Mouse (Mus musculus) hindbrain, postnatal 0 days (tissue): ENCODE measurements at regions not wholly inside any gene's neighbourhood (a gene's known extent, or its start where the extent isn't known, plus 50 kb on each side); places are given as distances from the start of the nearest gene placed in this dataset.

Experiments
- ATAC-seq: fragments of 200-750 bp; cut with Nextera tagmentation; 2 replicates; pipeline ENCODE4 v1.8.0; 2017; ENCODE audit warnings: mild to moderate bottlenecking, moderate TSS enrichment, moderate library complexity
- DNase-seq: peaks from one replicate; pipeline ENCODE4 v3.0.0-alpha.2; 2015; ENCODE audit warnings: low spot score
- H3K27ac ChIP-seq: fragments of 300-500 bp; sonication (generic); 2 replicates; pipeline ENCODE4 v1.5.1; 2014; ENCODE audit warnings: mild to moderate bottlenecking
- H3K27me3 ChIP-seq: fragments of 300-500 bp; sonication (generic); 2 replicates; pipeline ENCODE4 v1.6.1; 2014; ENCODE audit warnings: low read length, mixed read lengths; ENCODE audit not compliant: insufficient read depth
- H3K36me3 ChIP-seq: fragments of 300-500 bp; sonication (generic); 2 replicates; pipeline ENCODE4 v1.6.1; 2014; ENCODE audit warnings: low read length, mixed read lengths; ENCODE audit not compliant: insufficient read depth
- H3K4me1 ChIP-seq: fragments of 300-500 bp; sonication (generic); 2 replicates; pipeline ENCODE4 v1.6.1; 2014; ENCODE audit warnings: antibody characterized with exemption, low read length, mixed read lengths; ENCODE audit not compliant: insufficient read depth
- H3K4me2 ChIP-seq: fragments of 300-500 bp; sonication (generic); 2 replicates; pipeline ENCODE4 v1.6.1; 2014; ENCODE audit warnings: low read depth, mild to moderate bottlenecking, low read length, moderate library complexity, mixed read lengths
- H3K4me3 ChIP-seq: fragments of 300-500 bp; sonication (generic); 2 replicates; pipeline ENCODE4 v1.5.1; 2014; ENCODE audit warnings: low read length
- H3K9ac ChIP-seq: fragments of 300-500 bp; sonication (generic); replicated peaks from 2 replicates; pipeline ENCODE4 v1.6.1; 2014; ENCODE audit warnings: mild to moderate bottlenecking, low read length, moderate library complexity, mixed read lengths
- H3K9me3 ChIP-seq: fragments of 300-500 bp; sonication (generic); 2 replicates; pipeline ENCODE4 v1.6.1; 2016; ENCODE audit warnings: low read length, mixed read lengths
- CTCF ChIP-seq: IDR thresholded peaks from 2 replicates; pipeline ENCODE4 v1.5.1; 2016; ENCODE audit warnings: antibody characterized with exemption, control low read depth, low read depth
- WGBS: fragments of 180-500 bp; shearing (Covaris S2); extraction: QIAGEN DNeasy Blood & Tissue Kit; methylation state at CpG from one replicate; pipeline ENCODE4 v1.1.7; 2014; 5-methylcytosine and 5-hydroxymethylcytosine counted together

DNA sequence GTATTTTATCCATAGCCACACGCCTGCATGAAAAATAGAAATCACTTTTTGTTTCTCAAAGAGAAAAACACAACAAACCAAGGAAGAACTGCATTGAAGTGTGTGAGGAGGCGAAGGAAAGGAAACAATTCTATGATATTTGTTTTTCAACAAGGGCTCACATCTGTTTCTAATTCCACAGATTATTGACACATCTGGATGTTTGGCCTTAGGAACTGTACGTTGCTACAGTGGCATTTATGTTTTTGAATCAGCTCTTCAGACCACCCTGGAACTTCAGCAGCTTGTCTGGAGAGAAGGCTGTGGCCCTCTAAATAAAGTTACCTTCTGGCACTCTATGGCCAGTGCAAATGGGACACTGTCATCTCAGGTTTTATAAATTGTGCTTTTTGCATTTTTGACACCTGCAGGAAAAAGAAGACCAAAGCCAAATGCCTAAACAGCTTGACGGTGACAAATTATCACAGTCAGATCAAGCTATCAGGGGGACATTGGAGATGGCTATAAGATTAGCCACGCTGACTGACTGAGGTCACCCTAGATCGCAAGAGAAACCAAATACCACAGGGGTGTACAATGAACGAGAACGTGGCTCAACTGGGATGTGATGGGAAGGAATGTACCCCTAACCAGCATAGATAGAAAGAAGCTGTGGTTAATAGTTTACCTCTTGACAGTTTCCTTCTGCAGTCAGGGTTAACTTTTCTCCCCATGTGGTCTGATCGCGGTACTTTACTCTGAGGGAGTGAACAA lies 182.0 kb downstream of the Klf5 start:
- TF ChIP-seq CTCF: no peak
- no peaks in the 10 kb centered on the region for H3K36me3 ChIP-seq
- no peak for DNase-seq
- no peak overlapping the region for H3K27ac ChIP-seq
- no peak for ATAC-seq
- H3K27me3 ChIP-seq: no peaks in the 10 kb centered on the region
- no peak overlapping the region for H3K4me3 ChIP-seq
- no peak overlapping the region for H3K4me2 ChIP-seq
- no peaks in the 10 kb centered on the region for H3K9me3 ChIP-seq
- no peaks in the 10 kb centered on the region for H3K4me1 ChIP-seq
- 50% methylated on average over 10 of the region's 10 CpGs for WGBS
- no peak overlapping the region for H3K9ac ChIP-seq

DNA sequence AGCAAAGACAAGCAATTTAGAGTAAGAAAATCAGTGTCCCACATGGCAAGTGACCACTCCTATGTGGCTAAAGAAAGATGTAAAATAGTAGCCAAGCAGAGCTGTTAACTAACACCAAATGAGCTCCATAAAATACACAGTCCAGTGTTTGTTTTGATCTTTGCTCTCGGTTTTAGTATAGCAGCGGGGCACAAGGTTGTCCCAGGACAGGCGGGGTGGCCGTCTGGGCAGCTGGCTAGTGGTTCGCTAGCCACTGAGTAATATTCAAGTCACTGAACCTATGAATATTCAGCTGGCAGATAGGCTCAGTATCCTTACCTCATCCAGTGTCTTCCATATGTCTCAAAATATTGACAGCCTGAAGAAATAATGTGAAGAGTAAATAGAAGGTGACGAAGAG lies 189.5 kb downstream of the Klf5 start:
- no peak for DNase-seq
- Histone ChIP-seq H3K4me1 (no peaks in the 10 kb centered on the region), H3K4me2 (no peak overlapping the region), H3K9me3 (no peaks in the 10 kb centered on the region), H3K27me3 (no peaks in the 10 kb centered on the region), H3K4me3 (no peak overlapping the region), H3K27ac (no peak overlapping the region), H3K9ac (no peak overlapping the region), H3K36me3 (no peaks in the 10 kb centered on the region)
- no peak for ATAC-seq
- WGBS: 71% methylated on average over 6 of the region's 6 CpGs
- TF ChIP-seq CTCF: no peak

DNA sequence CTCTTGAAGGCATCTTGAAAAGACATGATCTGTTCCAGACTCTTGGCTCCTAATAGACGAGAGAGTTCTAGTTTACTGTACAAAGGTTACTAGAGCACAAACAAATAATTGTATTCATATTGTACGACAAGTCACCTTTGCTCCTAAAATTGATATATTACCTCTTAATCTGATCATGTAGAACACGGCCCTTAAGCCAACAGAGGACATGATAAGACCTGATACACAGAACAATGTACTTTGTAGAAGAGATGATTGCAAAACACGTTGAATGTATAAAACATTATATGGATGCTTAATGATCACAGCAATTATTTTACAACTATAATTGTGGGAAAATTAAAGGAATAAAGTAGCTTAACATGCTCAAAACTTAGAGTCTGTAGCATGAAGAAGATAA lies 194.7 kb downstream of the Klf5 start:
- Histone ChIP-seq H3K9ac (no peak overlapping the region), H3K27ac (no peak overlapping the region), H3K4me1 (no peaks in the 10 kb centered on the region), H3K4me2 (no peak overlapping the region), H3K4me3 (no peak overlapping the region), H3K27me3 (no peaks in the 10 kb centered on the region), H3K9me3 (no peaks in the 10 kb centered on the region), H3K36me3 (no peaks in the 10 kb centered on the region)
- no peak for DNase-seq
- ATAC-seq: no peak
- no peak for TF ChIP-seq CTCF
- WGBS: 87% methylated on average over 4 of the region's 4 CpGs

DNA sequence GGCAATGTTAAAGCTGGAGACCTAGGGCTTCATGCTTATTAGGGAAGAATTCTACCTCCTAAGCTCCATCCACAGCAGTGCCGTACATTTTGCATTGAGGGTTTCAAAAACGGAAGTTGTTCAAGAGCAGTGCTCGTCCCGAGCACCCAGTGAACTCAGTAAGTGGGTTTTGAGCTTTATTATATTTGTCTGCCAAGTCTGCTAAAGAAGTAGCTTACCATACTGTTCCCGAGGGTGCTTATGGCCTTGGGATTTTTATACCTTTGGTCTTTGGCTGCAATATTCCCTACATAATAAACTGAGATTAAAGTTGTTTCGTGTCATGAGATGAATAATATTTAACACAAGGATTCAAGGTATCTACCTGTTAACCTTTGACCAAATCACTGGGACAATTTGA lies 195.2 kb downstream of the Klf5 start:
- no peak for DNase-seq
- Histone ChIP-seq H3K9me3 (no peaks in the 10 kb centered on the region), H3K4me1 (no peaks in the 10 kb centered on the region), H3K36me3 (no peaks in the 10 kb centered on the region), H3K27me3 (no peaks in the 10 kb centered on the region), H3K9ac (no peak overlapping the region), H3K27ac (no peak overlapping the region), H3K4me2 (no peak overlapping the region), H3K4me3 (no peak overlapping the region)
- 89% methylated on average over 6 of the region's 6 CpGs for WGBS
- no peak for TF ChIP-seq CTCF
- no peak for ATAC-seq

DNA sequence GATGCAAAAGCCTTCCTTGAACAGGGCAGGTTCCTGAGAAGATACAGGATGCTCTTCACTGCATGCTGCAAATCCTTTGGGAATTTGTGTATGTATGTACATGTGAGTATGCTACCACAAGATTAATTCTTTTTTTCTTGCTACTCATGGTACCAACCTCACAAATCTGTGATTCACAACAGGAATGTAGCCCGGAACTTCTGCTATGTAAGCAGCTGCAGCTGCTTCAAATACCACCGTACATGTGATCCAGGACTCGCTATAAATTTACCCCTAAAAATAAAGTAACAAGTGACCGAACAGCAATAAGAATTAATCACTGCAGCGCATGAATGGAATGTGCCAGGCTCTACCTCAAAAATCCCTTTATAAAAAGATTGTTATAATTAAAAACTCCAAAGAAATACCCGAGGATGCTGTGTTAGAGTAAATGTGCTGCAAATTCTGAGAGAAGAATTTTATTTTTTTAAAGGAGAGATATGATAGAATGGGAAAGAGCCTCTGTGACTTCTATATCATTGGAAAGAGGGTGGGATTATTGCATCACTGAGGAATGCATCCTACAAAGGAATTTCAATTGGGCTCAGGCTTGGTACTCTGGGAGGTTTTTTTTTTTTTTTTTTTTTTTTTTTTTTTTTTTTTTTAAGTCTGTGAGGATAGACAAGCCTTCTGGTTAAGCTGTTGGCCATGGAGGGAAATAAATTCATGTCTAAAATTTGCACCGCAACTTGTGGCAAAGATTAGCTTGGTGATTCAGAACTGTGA lies 201.2 kb downstream of the Klf5 start:
- Histone ChIP-seq H3K27ac (no peak overlapping the region), H3K27me3 (no peaks in the 10 kb centered on the region), H3K36me3 (no peaks in the 10 kb centered on the region), H3K4me2 (no peak overlapping the region), H3K9me3 (peaks cover 4% of the 10 kb centered on the region; the same call in 1 of the 2 replicates), H3K9ac (no peak overlapping the region), H3K4me3 (no peak overlapping the region), H3K4me1 (no peaks in the 10 kb centered on the region)
- ATAC-seq: no peak
- WGBS: 91% methylated on average over 7 of the region's 7 CpGs
- TF ChIP-seq CTCF: no peak
- no peak for DNase-seq

DNA sequence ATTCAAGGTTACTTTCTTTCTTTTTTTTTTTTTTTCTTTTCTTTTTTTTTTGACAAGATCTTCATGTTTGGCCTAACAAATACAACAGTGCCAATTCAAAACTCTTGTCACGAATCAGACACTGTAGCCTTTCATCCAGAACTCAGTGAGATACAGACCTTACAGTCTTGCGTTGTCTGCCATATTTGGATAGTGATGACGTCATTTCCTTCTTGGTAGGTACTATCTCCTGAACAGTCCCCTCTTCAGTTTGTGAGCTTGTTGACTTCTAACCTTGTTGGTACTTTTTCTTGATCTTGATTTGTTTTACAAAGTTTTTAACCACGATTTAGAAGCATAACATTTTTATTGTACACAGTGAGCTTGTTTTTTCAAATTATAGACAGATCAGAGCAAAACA lies 206.4 kb downstream of the Klf5 start:
- WGBS: 74% methylated on average over 4 of the region's 4 CpGs

More for the DNA sequence above, 206.4 kb downstream of the Klf5 start:
- TF ChIP-seq CTCF: no peak
- DNase-seq: no peak
- no peak overlapping the region for H3K27ac ChIP-seq
- H3K9ac ChIP-seq: no peak overlapping the region
- H3K4me2 ChIP-seq: no peak overlapping the region
- no peaks in the 10 kb centered on the region for H3K4me1 ChIP-seq
- H3K36me3 ChIP-seq: no peaks in the 10 kb centered on the region
- no peak for ATAC-seq
- no peak overlapping the region for H3K4me3 ChIP-seq
- H3K27me3 ChIP-seq: no peaks in the 10 kb centered on the region
- peaks cover 4% of the 10 kb centered on the region; the same call in 1 of the 2 replicates for H3K9me3 ChIP-seq
